Mouse (Mus musculus) ES-Bruce4 (cell line): ENCODE data around the gene Phxr2.

Experiments
- CTCF ChIP-seq: IDR thresholded peaks from one replicate; pipeline ENCODE4 v1.8.1; 2011; ENCODE audit warnings: low read depth, low read length
- EP300 ChIP-seq: IDR thresholded peaks from 2 replicates; pipeline ENCODE4 v1.6.1; 2011; ENCODE audit warnings: low read depth, low read length; ENCODE audit not compliant: insufficient read depth
- POLR2A ChIP-seq: IDR thresholded peaks from one replicate; pipeline ENCODE4 v1.8.1; 2011; ENCODE audit warnings: low read length; ENCODE audit not compliant: insufficient read depth

GRCm38 (mm10) chr10:99130611-99131010 lies 4.5 kb upstream of the Phxr2 start:
- no peak for TF ChIP-seq CTCF
- TF ChIP-seq POLR2A: no peak
- no peak for TF ChIP-seq EP300
